Mouse (Mus musculus): ENCODE measurements around the gene Lias. TPM values are rescaled to one million over a fixed set of nuclear protein-coding genes. Genes with fewer than 3 reads are reported as not detected.

Lias gene
- 10 to 100 TPM; 27.7 to 30.0 TPM for total RNA-seq (2021)

- peak; percentile 99 for DNase-seq
Observed at GRCm38 (mm10) chr5:65390648-65391644, at the start of gene Lias, which contains the start of gene Rpl9. Lias (plus strand) TSS chr5:65391497. Rpl9 (minus strand) TSS chr5:65391444.

- no peak for DNase-seq
Observed at GRCm38 (mm10) chr5:65348168-65348567, 43.1 kb upstream of the Lias start, which contains the start of gene Klb. Klb (plus strand) TSS chr5:65348314.

- no peak for DNase-seq
Observed at GRCm38 (mm10) chr5:65350508-65350907, 40.8 kb upstream of the Lias start.

GRCm38 (mm10) chr5:65354097-65354496 lies 37.2 kb upstream of the Lias start:
- no peak for DNase-seq

GRCm38 (mm10) chr5:65354985-65355384 lies 36.3 kb upstream of the Lias start:
- DNase-seq = no peak

GRCm38 (mm10) chr5:65356851-65357250 lies 34.4 kb upstream of the Lias start:
- DNase-seq = no peak

- DNase-seq = no peak
Observed at GRCm38 (mm10) chr5:65357771-65358170, 33.5 kb upstream of the Lias start.

- DNase-seq = no peak
Observed at GRCm38 (mm10) chr5:65367837-65368236, 23.5 kb upstream of the Lias start.

GRCm38 (mm10) chr5:65371551-65371950 lies 19.7 kb upstream of the Lias start:
- DNase-seq = no peak

GRCm38 (mm10) chr5:65374746-65375145 lies 16.6 kb upstream of the Lias start:
- no peak for DNase-seq

- no peak for DNase-seq
Observed at GRCm38 (mm10) chr5:65385704-65386103, 5.6 kb upstream of the Lias start.

- no peak for DNase-seq
Observed at GRCm38 (mm10) chr5:65387008-65387867, 4.1 kb upstream of the Lias start.

GRCm38 (mm10) chr5:65391753-65392152 lies 456 bp downstream of the Lias start:
- DNase-seq = no peak

GRCm38 (mm10) chr5:65394425-65394824 lies 3.1 kb downstream of the Lias start:
- no peak for DNase-seq

GRCm38 (mm10) chr5:65401251-65401994 lies 10.1 kb downstream of the Lias start:
- DNase-seq = peak; percentile 60 to 68

GRCm38 (mm10) chr5:65407989-65408388 lies 16.7 kb downstream of the Lias start:
- DNase-seq = no peak

- no peak for DNase-seq
Observed at GRCm38 (mm10) chr5:65415653-65416458, 24.6 kb downstream of the Lias start.

- no peak for DNase-seq
Observed at GRCm38 (mm10) chr5:65419136-65419535, 27.8 kb downstream of the Lias start.

- DNase-seq = no peak
Observed at GRCm38 (mm10) chr5:65420822-65421221, 29.5 kb downstream of the Lias start.

GRCm38 (mm10) chr5:65422803-65423202 lies 31.5 kb downstream of the Lias start:
- no peak for DNase-seq

- DNase-seq = no peak
Observed at GRCm38 (mm10) chr5:65424215-65424614, 32.9 kb downstream of the Lias start.

Data from layer of hippocampus, postnatal 36 days (tissue).